Mouse (Mus musculus) gastrocnemius, postnatal 36 days (tissue): ENCODE results near the gene Srsf10. TPM values are rescaled to one million over a fixed set of nuclear protein-coding genes. Genes with fewer than 3 reads are reported as not detected.

Source experiments
- DNase-seq, 2 experiments: peaks; one replicate each; pipeline ENCODE4 v3.0.0; 2022
- intact Hi-C: fragments of 180-260 bp; cut with DNase I; formaldehyde crosslinking; loops from one replicate; pipeline ENCODE4 v1.15.1; 2025
- total RNA-seq, 2 experiments: library from RNA; stranded (reverse); gene quantifications; 2 replicates each; pipeline ENCODE4 v1.2.3; 2021

Gene Srsf10
- total RNA-seq, 2 experiments from 2014 or later, result 23.7 to 23.9 TPM

- intact Hi-C loops, result no loop called here
- no peak for DNase-seq
Observed at GRCm38 (mm10) chr4:135853987-135854546, 1.5 kb upstream of the Srsf10 start.

GRCm38 (mm10) chr4:135854630-135855029, 917 bp upstream of the Srsf10 start:
- intact Hi-C loops, result no loop called here
- no peak for DNase-seq

DNA sequence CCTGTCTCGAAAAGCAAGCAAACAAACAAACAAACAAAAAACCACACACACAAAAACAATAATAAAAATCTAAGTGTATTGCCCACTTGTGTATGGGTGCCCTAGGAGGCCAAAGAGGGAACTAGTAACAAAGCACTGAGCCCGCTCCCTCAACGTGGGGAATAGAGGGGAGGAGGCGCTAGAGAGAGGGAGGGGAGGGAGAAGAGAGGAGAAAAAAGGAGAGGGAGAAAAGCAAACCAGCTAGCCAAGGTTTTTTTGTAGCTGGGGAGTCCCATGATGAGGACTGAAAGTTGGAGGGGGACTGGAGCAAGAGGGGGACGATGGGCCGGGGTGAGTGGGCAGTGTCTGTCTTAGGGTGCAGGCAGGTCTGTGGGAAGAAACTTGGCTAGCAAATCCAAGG, 467 bp upstream of the Srsf10 start:
- DNase-seq, result no peak
- intact Hi-C loops, result no loop called here

DNA sequence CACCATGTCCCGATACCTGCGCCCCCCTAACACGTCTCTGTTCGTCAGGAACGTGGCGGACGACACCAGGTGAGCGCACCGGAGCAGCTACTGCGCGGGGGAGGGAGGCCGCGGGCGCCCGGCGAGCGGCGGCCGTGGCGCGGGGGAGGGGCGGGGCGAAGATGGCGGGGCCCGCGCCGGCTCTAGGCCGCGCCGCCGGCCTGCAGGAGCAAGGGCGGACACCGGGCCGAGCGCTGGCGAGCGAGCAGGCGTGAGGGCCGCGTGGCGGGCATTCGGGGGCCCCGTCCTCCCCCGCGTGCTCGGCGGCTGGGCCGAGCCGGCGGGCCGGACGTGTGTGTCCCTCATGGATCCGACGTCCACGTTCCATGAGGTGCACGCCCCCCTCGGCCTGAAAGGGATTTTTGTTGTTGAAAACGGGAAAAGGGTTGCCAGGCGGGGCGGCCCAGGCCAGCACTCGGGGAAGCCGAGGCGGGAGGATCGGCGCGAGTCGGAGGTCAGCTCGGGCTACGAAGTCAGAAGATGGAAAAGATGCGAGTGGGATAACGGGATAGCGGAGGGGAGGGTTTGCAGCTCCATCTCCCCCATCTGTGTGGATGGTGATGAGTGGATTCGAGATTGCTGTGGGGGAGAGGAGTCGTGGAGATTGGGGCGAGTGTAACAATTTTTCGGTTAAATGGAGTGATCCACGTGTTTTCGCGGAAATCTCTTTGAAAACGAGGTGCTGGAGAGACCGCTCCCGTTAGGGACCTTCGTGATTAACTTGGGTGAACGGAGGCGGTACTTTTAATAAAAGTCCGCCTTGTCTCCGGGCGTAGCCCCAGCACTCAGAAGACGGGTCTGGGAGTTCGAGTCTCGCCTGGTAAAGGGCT, 910 bp downstream of the Srsf10 start:
- peak; percentile 53 to 61 for DNase-seq
- intact Hi-C loops, result loop anchor here (2.0 kb wide), 1 partner anchor 16 kb away; the partner anchor contains the start of gene Pnrc2

GRCm38 (mm10) chr4:135857597-135858186, 2.1 kb downstream of the Srsf10 start:
- DNase-seq, result no peak
- intact Hi-C loops, result loop anchor here (2.0 kb wide), 1 partner anchor 15 kb away; the partner anchor contains the start of gene Pnrc2

GRCm38 (mm10) chr4:135868996-135869395, 13.4 kb downstream of the Srsf10 start:
- intact Hi-C loops, result no loop called here
- DNase-seq, result no peak

DNA sequence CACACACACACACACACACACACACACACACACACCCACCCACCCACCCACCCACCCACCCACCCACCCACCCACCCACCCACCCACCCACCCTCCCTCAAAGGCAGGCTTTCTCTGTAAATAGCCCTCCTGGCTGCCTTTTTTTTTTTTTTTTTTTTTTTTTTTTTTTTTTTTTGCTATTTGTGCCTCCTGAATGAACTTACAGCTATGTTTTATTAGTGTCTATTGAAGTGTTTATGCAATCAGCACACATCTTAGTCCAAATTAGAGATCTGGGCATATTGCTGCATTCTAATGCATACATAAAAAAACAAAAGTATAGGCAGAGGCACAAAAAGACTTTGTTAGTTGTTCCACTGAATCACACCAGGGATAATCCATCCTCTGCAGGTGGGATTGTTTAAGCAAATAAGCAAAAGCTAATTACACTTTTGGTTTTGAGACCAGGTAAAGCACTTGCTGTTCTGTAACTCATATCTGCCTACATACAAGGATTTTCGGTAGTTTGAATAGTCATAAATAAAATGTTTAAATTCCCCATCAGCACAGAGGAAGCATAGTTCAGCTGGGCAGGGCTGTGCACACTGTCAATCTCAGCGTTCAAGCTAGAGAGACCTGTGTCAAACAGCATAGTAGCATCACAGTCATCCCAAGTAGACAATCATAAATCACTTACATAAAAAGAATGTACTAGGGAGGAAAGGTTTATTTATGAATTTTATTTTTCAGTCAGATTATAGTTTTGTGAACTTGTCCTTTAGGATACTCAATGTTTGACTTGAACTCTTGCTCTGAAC, 14.9 kb downstream of the Srsf10 start:
- no peak for DNase-seq
- intact Hi-C loops, result no loop called here

DNA sequence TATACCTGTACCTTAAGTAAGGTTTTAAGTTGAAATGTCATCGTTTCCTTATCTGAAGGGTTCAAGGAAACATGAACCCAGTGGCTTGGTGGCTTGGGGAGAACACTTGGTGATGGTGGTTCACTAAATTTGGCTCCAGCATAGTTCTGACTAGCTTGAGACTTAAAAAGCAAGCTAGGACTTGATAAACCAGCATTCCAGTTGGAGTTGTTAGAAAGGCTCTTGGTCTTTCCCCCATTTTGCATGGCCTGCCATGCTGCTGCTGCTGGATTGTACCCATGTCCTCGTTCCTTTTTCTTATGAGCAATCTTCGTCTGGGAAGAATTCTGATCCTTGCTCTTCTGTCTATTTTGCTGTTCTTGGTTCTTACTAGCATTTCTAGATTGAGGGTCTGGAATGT, 16.5 kb downstream of the Srsf10 start:
- no peak for DNase-seq
- intact Hi-C loops, result loop anchor here (2.0 kb wide), 1 partner anchor 15 kb away; no protein-coding TSS in a partner anchor

GRCm38 (mm10) chr4:135872589-135873391, 17.2 kb downstream of the Srsf10 start:
- intact Hi-C loops, result loop anchor here (2.0 kb wide), 1 partner anchor 16 kb away; no protein-coding TSS in a partner anchor
- no peak for DNase-seq

DNA sequence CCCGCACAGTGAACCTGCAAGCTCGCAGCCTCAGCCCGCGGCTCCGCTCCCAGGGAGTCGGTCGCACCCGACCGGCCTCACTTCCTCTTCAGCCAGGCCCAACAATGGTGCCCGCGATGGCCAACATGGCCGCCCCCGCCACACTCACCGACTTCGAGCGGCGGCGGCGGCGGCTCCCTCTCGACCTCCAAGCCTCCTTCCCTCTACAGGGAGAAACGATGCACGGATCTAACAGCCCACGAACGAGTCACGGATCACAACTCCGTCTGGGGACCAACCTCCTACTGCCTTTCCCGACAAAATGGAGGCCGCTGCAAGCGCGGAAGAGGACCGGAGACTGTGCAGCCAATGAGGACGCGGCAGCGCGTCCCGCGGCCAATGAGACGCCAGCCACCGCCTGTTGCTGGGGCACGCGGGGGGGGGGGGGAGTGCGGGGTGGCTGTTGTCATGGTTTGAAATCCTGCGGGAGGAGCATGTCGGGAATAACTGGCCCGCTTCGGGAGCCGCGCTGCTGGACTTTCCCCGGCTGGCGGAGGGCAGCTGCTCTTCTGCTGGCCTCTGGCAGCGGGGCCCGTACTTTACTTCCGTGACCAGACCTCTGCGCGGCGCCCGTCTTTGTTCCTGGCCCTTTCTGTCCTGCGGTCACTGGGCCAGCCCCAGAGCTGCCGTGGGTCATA, 18.1 kb downstream of the Srsf10 start, which contains the start of gene Pnrc2:
Gene Pnrc2 (minus strand): TSS at position 325 of the 677 bp plus-strand sequence.
- intact Hi-C loops, result loop anchor here (2.0 kb wide), 1 partner anchor 17 kb away; no protein-coding TSS in a partner anchor
- DNase-seq, result peak; percentile 82 to 88

- no peak for DNase-seq
Observed at GRCm38 (mm10) chr4:135874564-135875535, 19.3 kb downstream of the Srsf10 start.

DNA sequence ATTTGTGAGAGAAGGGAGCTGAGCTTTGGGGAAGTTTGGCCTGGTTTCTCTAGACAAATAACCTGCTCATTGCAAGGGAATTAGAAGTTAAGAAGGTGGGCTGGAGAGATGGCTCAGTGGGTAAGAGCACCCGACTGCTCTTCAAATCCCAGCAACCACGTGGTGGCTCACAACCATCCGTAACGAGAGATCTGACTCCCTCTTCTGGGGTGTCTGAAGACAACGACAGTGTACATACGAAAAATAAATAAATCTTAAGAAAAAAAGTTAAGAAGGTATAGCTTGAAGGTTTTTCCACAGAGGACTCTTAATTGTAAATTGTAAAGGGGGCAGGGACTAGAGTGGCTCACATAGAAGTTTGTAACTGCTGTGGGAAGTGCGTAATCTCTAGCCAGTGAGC, 20.0 kb downstream of the Srsf10 start:
- no peak for DNase-seq
- intact Hi-C loops, result no loop called here

More at GRCm38 (mm10) chr4:135874564-135875535, 19.3 kb downstream of the Srsf10 start:
- intact Hi-C loops, result no loop called here

DNA sequence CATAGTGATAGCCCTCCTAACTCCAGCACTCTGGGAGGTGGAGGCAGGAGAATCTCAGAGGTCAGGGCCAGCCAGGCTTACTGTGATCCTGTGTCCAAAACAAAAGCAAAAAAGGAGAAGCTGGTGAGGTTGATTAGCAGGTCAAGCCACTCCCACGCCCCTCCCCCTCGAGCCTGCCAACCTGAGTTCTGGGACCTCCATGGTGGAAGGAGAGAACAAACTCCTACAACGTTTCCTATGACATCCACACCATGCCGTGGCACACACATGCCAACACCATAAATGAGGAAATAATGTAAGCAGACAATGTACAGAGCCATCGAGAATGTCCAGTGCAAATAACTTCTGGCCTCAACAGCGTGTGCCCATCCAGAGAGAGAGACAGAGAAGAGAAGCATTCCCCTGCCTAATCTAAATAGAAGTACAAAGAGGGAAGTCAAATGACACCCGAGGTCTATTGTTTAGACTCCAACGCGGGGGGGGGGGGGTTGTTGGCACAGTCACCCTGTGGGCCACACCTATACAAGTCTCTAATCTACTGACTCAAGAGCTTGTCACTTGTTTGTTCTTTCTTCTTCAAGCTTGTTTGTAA, 20.5 kb downstream of the Srsf10 start:
- DNase-seq, result peak; percentile 27 to 49
- intact Hi-C loops, result no loop called here

- peak; percentile 55 to 64 for DNase-seq
- intact Hi-C loops, result loop anchor here (1.0 kb wide), 1 partner anchor 75 kb away; no protein-coding TSS in a partner anchor
Observed at GRCm38 (mm10) chr4:135876583-135877020, 21.1 kb downstream of the Srsf10 start.

- DNase-seq, result no peak
- intact Hi-C loops, result loop anchor here (1.0 kb wide), 1 partner anchor 76 kb away; no protein-coding TSS in a partner anchor
Observed at GRCm38 (mm10) chr4:135877742-135878141, 22.2 kb downstream of the Srsf10 start.

DNA sequence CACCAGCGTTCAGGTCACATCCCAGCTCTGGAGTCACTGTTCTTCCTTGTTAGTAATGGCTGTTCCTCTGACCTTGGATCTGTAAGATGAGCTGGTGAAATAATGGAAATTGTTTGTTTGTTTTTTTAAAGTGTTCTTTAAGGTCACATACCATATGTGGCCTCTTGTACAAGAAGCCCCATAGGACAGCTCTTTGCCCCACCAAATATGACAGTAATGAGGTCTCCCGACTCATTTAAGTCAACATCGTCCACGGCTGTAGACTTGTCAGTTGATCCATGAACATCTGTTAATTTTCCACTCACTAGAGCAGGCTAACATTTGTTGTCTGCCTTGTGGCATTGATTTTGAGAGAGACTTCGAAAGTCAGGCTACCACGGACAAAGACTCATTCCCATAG, 23.5 kb downstream of the Srsf10 start:
- intact Hi-C loops, result no loop called here
- DNase-seq, result no peak

GRCm38 (mm10) chr4:135880018-135880417, 24.5 kb downstream of the Srsf10 start:
- intact Hi-C loops, result no loop called here
- no peak for DNase-seq
